Mouse (Mus musculus): ENCODE measurements around the gene Extl2. TPM values are rescaled to one million over a fixed set of nuclear protein-coding genes. Genes with fewer than 3 reads are reported as not detected.

The Extl2 gene
- total and polyA plus RNA-seq, 2 experiments from 2014 or later, result 15.0 to 21.8 TPM

- Histone ChIP-seq H3K27me3 (ENCODE audit: control insufficient read depth, insufficient read depth, low read length) (no peaks in the 10 kb centered on the region), H3K9ac (replicated peaks; ENCODE audit: low read depth, low read length) (no peak overlapping the region), H3K4me3 (ENCODE audit: low read depth, low read length) (no peak overlapping the region), H3K36me3 (replicated peaks; ENCODE audit: control insufficient read depth, insufficient read depth, low read length) (peaks cover 16% of the 10 kb centered on the region), H3K9me3 (replicated peaks; ENCODE audit: control insufficient read depth, low read length) (no peaks in the 10 kb centered on the region), H3K4me2 (ENCODE audit: low read depth, low read length) (no peak overlapping the region), H3K27ac (ENCODE audit: low read depth) (no peak overlapping the region), H3K4me1 (ENCODE audit: control insufficient read depth, insufficient read depth) (no peaks in the 10 kb centered on the region)
- TF ChIP-seq CTCF (IDR thresholded peaks at IDR 0.05; ENCODE audit: low read depth) (no peak), EP300 (IDR thresholded peaks at IDR 0.05; ENCODE audit: low read depth) (no peak)
- DNase-seq (ENCODE audit: low spot score) (peak; percentile 19), ATAC-seq (ENCODE audit: insufficient read depth, low read depth) (peak; percentile 39; the same call in 1 of the 2 replicates)
- 47% methylated on average over 10 of the region's 10 CpGs for WGBS
Observed at GRCm38 (mm10) chr3:116025701-116026100, 18.4 kb downstream of the Extl2 start.

- Histone ChIP-seq H3K4me2 (ENCODE audit: low read depth, low read length) (no peak overlapping the region), H3K9ac (replicated peaks; ENCODE audit: low read depth, low read length) (no peak overlapping the region), H3K36me3 (replicated peaks; ENCODE audit: control insufficient read depth, insufficient read depth, low read length) (peaks cover 16% of the 10 kb centered on the region), H3K27me3 (ENCODE audit: control insufficient read depth, insufficient read depth, low read length) (no peaks in the 10 kb centered on the region), H3K4me3 (ENCODE audit: low read depth, low read length) (no peak overlapping the region), H3K9me3 (replicated peaks; ENCODE audit: control insufficient read depth, low read length) (no peaks in the 10 kb centered on the region), H3K27ac (ENCODE audit: low read depth) (no peak overlapping the region), H3K4me1 (ENCODE audit: control insufficient read depth, insufficient read depth) (no peaks in the 10 kb centered on the region)
- ATAC-seq (ENCODE audit: insufficient read depth, low read depth) (no peak), DNase-seq (ENCODE audit: low spot score) (no peak)
- TF ChIP-seq CTCF (IDR thresholded peaks at IDR 0.05; ENCODE audit: low read depth), result no peak
- WGBS, result 79% methylated on average over 20 of the region's 20 CpGs
Observed at GRCm38 (mm10) chr3:116026996-116027395, 19.7 kb downstream of the Extl2 start.

DNA sequence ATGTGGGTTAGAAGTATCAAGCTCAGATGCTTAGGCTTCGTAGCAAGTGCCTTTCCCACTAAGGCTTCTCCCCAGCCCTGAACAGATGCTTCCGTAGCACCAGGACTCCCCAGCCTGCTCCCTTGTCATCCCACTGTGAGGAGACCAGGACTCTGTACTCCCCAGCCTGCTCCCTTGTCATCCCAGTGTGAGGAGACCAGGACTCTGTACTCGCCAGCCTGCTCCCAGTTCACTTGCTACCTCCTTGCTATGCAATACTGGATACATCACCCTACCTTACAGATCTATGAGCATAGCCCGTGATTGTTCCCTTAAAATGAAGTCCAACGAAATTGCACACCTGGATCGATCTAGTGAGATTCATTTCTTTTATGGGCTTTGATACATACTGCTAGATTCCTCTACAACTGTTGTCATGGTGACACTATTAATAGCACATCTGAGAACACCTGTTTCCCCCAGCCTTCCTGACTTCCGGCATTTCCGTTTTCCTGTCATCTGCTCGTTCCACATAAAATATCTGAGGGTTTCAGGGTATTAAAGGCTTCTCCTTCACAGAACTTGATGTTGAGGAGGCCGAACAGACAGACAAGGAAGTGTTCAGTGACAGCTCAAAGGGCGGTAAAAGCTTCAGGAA lies 23.0 kb downstream of the Extl2 start:
- DNase-seq (ENCODE audit: low spot score) (no peak), ATAC-seq (ENCODE audit: insufficient read depth, low read depth) (no peak)
- Histone ChIP-seq H3K36me3 (replicated peaks; ENCODE audit: control insufficient read depth, insufficient read depth, low read length) (peaks cover 16% of the 10 kb centered on the region), H3K9me3 (replicated peaks; ENCODE audit: control insufficient read depth, low read length) (no peaks in the 10 kb centered on the region), H3K4me1 (ENCODE audit: control insufficient read depth, insufficient read depth) (no peaks in the 10 kb centered on the region), H3K27me3 (ENCODE audit: control insufficient read depth, insufficient read depth, low read length) (no peaks in the 10 kb centered on the region), H3K9ac (replicated peaks; ENCODE audit: low read depth, low read length) (no peak overlapping the region), H3K27ac (ENCODE audit: low read depth) (no peak overlapping the region), H3K4me2 (ENCODE audit: low read depth, low read length) (no peak overlapping the region), H3K4me3 (ENCODE audit: low read depth, low read length) (no peak overlapping the region)
- WGBS, result 48% methylated on average over 11 of the region's 11 CpGs
- TF ChIP-seq EP300 (IDR thresholded peaks at IDR 0.05; ENCODE audit: low read depth), result no peak
- no peak for TF ChIP-seq CTCF (IDR thresholded peaks at IDR 0.05; ENCODE audit: low read depth)

DNA sequence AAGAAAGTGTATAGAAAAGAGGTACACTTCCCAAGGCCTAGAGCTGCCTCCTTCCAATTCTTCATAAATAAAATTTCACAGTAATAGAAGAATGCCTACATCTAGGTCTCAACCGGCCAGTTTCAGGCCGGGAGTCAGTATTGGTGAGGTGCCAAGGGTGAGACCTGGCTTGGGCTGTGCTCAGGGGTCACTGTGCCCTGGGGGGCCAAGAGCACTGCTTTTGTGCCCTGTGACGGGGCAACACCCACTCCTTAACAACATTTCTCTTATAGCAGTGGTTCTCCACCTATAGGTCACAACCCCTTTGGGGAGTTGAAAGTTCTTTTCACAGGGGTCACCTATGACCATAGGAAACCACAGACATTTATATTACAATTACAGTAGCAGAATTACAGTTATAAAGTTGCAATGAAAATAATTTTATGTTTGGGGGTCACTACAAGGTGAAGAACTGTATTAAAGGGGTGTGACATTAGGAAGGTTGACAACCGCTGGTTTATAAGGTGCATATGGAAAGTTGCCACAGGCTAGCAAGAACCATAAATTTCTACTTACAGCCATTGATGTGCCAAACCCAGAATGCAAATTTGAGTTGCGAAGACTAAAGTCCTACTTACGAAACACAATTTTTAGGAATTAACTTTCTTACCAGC lies 26.1 kb downstream of the Extl2 start:
- no peak for DNase-seq (ENCODE audit: low spot score)
- no peaks in the 10 kb centered on the region for H3K27me3 ChIP-seq (ENCODE audit: control insufficient read depth, insufficient read depth, low read length)
- no peak overlapping the region for H3K27ac ChIP-seq (ENCODE audit: low read depth)
- H3K4me3 ChIP-seq (ENCODE audit: low read depth, low read length), result no peak overlapping the region
- no peak overlapping the region for H3K4me2 ChIP-seq (ENCODE audit: low read depth, low read length)
- H3K4me1 ChIP-seq (ENCODE audit: control insufficient read depth, insufficient read depth), result no peaks in the 10 kb centered on the region
- 61% methylated on average over 6 of the region's 6 CpGs for WGBS
- H3K9me3 ChIP-seq (replicated peaks; ENCODE audit: control insufficient read depth, low read length), result no peaks in the 10 kb centered on the region
- TF ChIP-seq EP300 (IDR thresholded peaks at IDR 0.05; ENCODE audit: low read depth), result no peak
- no peak for TF ChIP-seq CTCF (IDR thresholded peaks at IDR 0.05; ENCODE audit: low read depth)
- H3K36me3 ChIP-seq (replicated peaks; ENCODE audit: control insufficient read depth, insufficient read depth, low read length), result 0 out of 2 replicates have a peak, but pooled peaks cover 4% of the 10 kb centered on the region
- no peak for ATAC-seq (ENCODE audit: insufficient read depth, low read depth)
- no peak overlapping the region for H3K9ac ChIP-seq (replicated peaks; ENCODE audit: low read depth, low read length)

DNA sequence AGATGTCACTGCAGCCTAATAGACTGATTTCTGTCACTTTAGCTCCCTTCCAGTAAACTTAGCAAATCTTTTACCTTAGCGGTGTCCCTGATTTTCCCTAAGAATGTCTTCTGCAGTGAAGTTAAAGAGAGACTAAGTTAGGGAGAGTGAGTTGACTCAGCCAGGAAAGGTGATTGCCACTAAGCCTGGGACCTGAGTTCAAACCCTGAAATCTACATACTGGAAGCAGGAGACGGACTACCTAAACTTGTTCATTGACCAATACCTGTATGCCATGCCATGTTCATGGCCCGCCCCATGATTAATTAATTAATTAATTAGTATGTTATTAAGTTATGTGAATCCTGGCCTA lies 26.6 kb downstream of the Extl2 start:
- H3K27ac ChIP-seq (ENCODE audit: low read depth), result no peak overlapping the region
- DNase-seq (ENCODE audit: low spot score), result peak; percentile 45
- H3K9ac ChIP-seq (replicated peaks; ENCODE audit: low read depth, low read length), result no peak overlapping the region
- no peak for ATAC-seq (ENCODE audit: insufficient read depth, low read depth)
- H3K4me2 ChIP-seq (ENCODE audit: low read depth, low read length), result no peak overlapping the region
- 55% methylated on average over 3 of the region's 3 CpGs for WGBS
- TF ChIP-seq CTCF (IDR thresholded peaks at IDR 0.05; ENCODE audit: low read depth), result peak; percentile 65
- no peak for TF ChIP-seq EP300 (IDR thresholded peaks at IDR 0.05; ENCODE audit: low read depth)
- H3K27me3 ChIP-seq (ENCODE audit: control insufficient read depth, insufficient read depth, low read length), result no peaks in the 10 kb centered on the region
- H3K4me1 ChIP-seq (ENCODE audit: control insufficient read depth, insufficient read depth), result no peaks in the 10 kb centered on the region
- no peaks in the 10 kb centered on the region for H3K9me3 ChIP-seq (replicated peaks; ENCODE audit: control insufficient read depth, low read length)
- H3K4me3 ChIP-seq (ENCODE audit: low read depth, low read length), result no peak overlapping the region
- 0 out of 2 replicates have a peak, but pooled peaks cover under 1% of the 10 kb centered on the region for H3K36me3 ChIP-seq (replicated peaks; ENCODE audit: control insufficient read depth, insufficient read depth, low read length)
